Mouse (Mus musculus) hindbrain, embryonic 13.5 days (tissue): ENCODE data around the gene Dstyk. TPM values are rescaled to one million over a fixed set of nuclear protein-coding genes. Genes with fewer than 3 reads are reported as not detected.

ENCODE experiments used
- ATAC-seq: fragments of 200-750 bp; cut with Nextera tagmentation; 2 replicates; pipeline ENCODE4 v1.8.0; 2017; ENCODE audit warnings: moderate TSS enrichment; ENCODE audit not compliant: low FRiP score
- H3K27ac ChIP-seq: fragments of 300-500 bp; sonication (generic); 2 replicates; pipeline ENCODE4 v1.5.1; 2015; ENCODE audit warnings: inconsistent platforms, mild to moderate bottlenecking, moderate library complexity
- H3K27me3 ChIP-seq: fragments of 300-500 bp; sonication (generic); 2 replicates; pipeline ENCODE4 v1.6.1; 2015; ENCODE audit warnings: mild to moderate bottlenecking, inconsistent platforms
- H3K36me3 ChIP-seq: fragments of 300-500 bp; sonication (generic); 2 replicates; pipeline ENCODE4 v1.6.1; 2015; ENCODE audit warnings: mild to moderate bottlenecking, inconsistent platforms
- H3K4me1 ChIP-seq: fragments of 300-500 bp; sonication (generic); replicated peaks from 2 replicates; pipeline ENCODE4 v1.6.1; 2015; ENCODE audit warnings: inconsistent platforms
- H3K4me2 ChIP-seq: fragments of 300-500 bp; sonication (generic); 2 replicates; pipeline ENCODE4 v1.6.1; 2015; ENCODE audit warnings: inconsistent platforms, mild to moderate bottlenecking, moderate library complexity
- H3K4me3 ChIP-seq: fragments of 300-500 bp; sonication (generic); 2 replicates; pipeline ENCODE4 v1.5.1; 2015; ENCODE audit warnings: mild to moderate bottlenecking, inconsistent platforms
- H3K9ac ChIP-seq: fragments of 300-500 bp; sonication (generic); 2 replicates; pipeline ENCODE4 v1.6.1; 2015; ENCODE audit warnings: mild to moderate bottlenecking, inconsistent platforms
- H3K9me3 ChIP-seq: fragments of 300-500 bp; sonication (generic); 2 replicates; pipeline ENCODE4 v1.6.1; 2016; ENCODE audit warnings: inconsistent platforms
- WGBS: fragments of 180-500 bp; shearing (Covaris S2); methylation state at CpG from one replicate; pipeline ENCODE4 v1.1.7; 2015; 5-methylcytosine and 5-hydroxymethylcytosine counted together
- polyA plus RNA-seq: library from polyadenylated mRNA; unstranded; fragments of >200 nt; fragmentation: Nextera tagmentation; extraction: Ambion mirVana; gene quantifications from 2 replicates; pipeline ENCODE4 v1.2.1, GENCODE M21; 2015

Dstyk gene
- 10.0 and 10.3 TPM in 2 replicates for polyA plus RNA-seq

GRCm38 (mm10) chr1:132417319-132418251 lies at the start of gene Dstyk:
TSS of gene Dstyk (plus strand) at chr1:132417555.
- ATAC-seq, result peak; percentile 98
- Histone ChIP-seq H3K9ac (peak within 1 kb of the TSS; percentile 84), H3K4me2 (peak within 1 kb of the TSS; percentile 73), H3K27ac (peak within 1 kb of the TSS; percentile 92), H3K27me3 (no peaks in the 10 kb centered on the region), H3K36me3 (no peaks in the 10 kb centered on the region), H3K4me1 (peaks cover 27% of the 10 kb centered on the region), H3K9me3 (no peaks in the 10 kb centered on the region), H3K4me3 (peak within 1 kb of the TSS; percentile 56)
- WGBS, result under 1% methylated on average over 72 of the region's 85 CpGs

- ATAC-seq, result peak; percentile 68
- 0 out of 2 replicates have a peak overlapping the region, but pooled peaks have one; percentile 40 for H3K27ac ChIP-seq
These were observed 49.5 kb upstream of the Dstyk start for GRCm38 (mm10) chr1:132367692-132368506.

GRCm38 (mm10) chr1:132370681-132371173 lies 46.6 kb upstream of the Dstyk start:
- Histone ChIP-seq H3K27me3 (no peaks in the 10 kb centered on the region), H3K36me3 (peaks cover 9% of the 10 kb centered on the region; the same call in 1 of the 2 replicates), H3K4me2 (no peak overlapping the region), H3K4me3 (no peak overlapping the region), H3K4me1 (peaks cover 78% of the 10 kb centered on the region), H3K9me3 (no peaks in the 10 kb centered on the region), H3K27ac (peak overlapping the region; percentile 55; the same call in 1 of the 2 replicates), H3K9ac (no peak overlapping the region)
- no peak for ATAC-seq
- 79% methylated on average over 9 of the region's 9 CpGs for WGBS

More at GRCm38 (mm10) chr1:132367692-132368506, 49.5 kb upstream of the Dstyk start:
- H3K9me3 ChIP-seq, result no peaks in the 10 kb centered on the region
- H3K4me1 ChIP-seq, result peaks cover 59% of the 10 kb centered on the region
- H3K4me3 ChIP-seq, result no peak overlapping the region
- no peak overlapping the region for H3K4me2 ChIP-seq
- H3K36me3 ChIP-seq, result peaks cover 17% of the 10 kb centered on the region
- 35% methylated on average over 7 of the region's 7 CpGs for WGBS
- H3K27me3 ChIP-seq, result no peaks in the 10 kb centered on the region
- H3K9ac ChIP-seq, result no peak overlapping the region

- Histone ChIP-seq H3K9ac (peak overlapping the region; percentile 31; the same call in 1 of the 2 replicates), H3K4me1 (peaks cover 76% of the 10 kb centered on the region), H3K27ac (peak overlapping the region; percentile 77), H3K9me3 (no peaks in the 10 kb centered on the region), H3K36me3 (peaks cover 9% of the 10 kb centered on the region; the same call in 1 of the 2 replicates), H3K4me3 (no peak overlapping the region), H3K27me3 (no peaks in the 10 kb centered on the region), H3K4me2 (no peak overlapping the region)
- 36% methylated on average over 8 of the region's 8 CpGs for WGBS
- no peak for ATAC-seq
These were observed 45.9 kb upstream of the Dstyk start for GRCm38 (mm10) chr1:132371298-132372081.

- peak overlapping the region; percentile 51 for H3K9ac ChIP-seq
- no peak for ATAC-seq
- 0 out of 2 replicates have a peak overlapping the region, but pooled peaks have one; percentile 4 for H3K4me2 ChIP-seq
- peaks cover 9% of the 10 kb centered on the region; the same call in 1 of the 2 replicates for H3K36me3 ChIP-seq
- H3K27ac ChIP-seq, result peak overlapping the region; percentile 79
- no peaks in the 10 kb centered on the region for H3K27me3 ChIP-seq
- H3K4me3 ChIP-seq, result no peak overlapping the region
- H3K4me1 ChIP-seq, result peaks cover 75% of the 10 kb centered on the region
- no peaks in the 10 kb centered on the region for H3K9me3 ChIP-seq
- 58% methylated on average over 5 of the region's 5 CpGs for WGBS
These were observed 45.0 kb upstream of the Dstyk start for GRCm38 (mm10) chr1:132372354-132372753.

GRCm38 (mm10) chr1:132372896-132373534 lies 44.3 kb upstream of the Dstyk start:
- no peaks in the 10 kb centered on the region for H3K9me3 ChIP-seq
- no peak overlapping the region for H3K4me3 ChIP-seq
- H3K4me1 ChIP-seq, result peaks cover 72% of the 10 kb centered on the region
- no peaks in the 10 kb centered on the region for H3K27me3 ChIP-seq
- ATAC-seq, result no peak
- WGBS, result 79% methylated on average over 6 of the region's 6 CpGs
- peak overlapping the region; percentile 79 for H3K27ac ChIP-seq
- peak overlapping the region; percentile 51 for H3K9ac ChIP-seq
- peaks cover 14% of the 10 kb centered on the region; the same call in 1 of the 2 replicates for H3K36me3 ChIP-seq
- no peak overlapping the region for H3K4me2 ChIP-seq

- no peaks in the 10 kb centered on the region for H3K9me3 ChIP-seq
- no peaks in the 10 kb centered on the region for H3K27me3 ChIP-seq
- ATAC-seq, result peak; percentile 25
- no peak overlapping the region for H3K4me2 ChIP-seq
- H3K27ac ChIP-seq, result peak overlapping the region; percentile 71
- H3K36me3 ChIP-seq, result peaks cover 24% of the 10 kb centered on the region
- WGBS, result 44% methylated on average over 5 of the region's 5 CpGs
- H3K9ac ChIP-seq, result 0 out of 2 replicates have a peak overlapping the region, but pooled peaks have one; percentile 6
- no peak overlapping the region for H3K4me3 ChIP-seq
- H3K4me1 ChIP-seq, result peaks cover 73% of the 10 kb centered on the region
These were observed 43.0 kb upstream of the Dstyk start for GRCm38 (mm10) chr1:132374140-132374872.

GRCm38 (mm10) chr1:132374873-132375244 lies 42.5 kb upstream of the Dstyk start:
- Histone ChIP-seq H3K36me3 (peaks cover 26% of the 10 kb centered on the region), H3K9me3 (no peaks in the 10 kb centered on the region), H3K4me2 (no peak overlapping the region), H3K4me1 (peaks cover 74% of the 10 kb centered on the region), H3K27ac (peak overlapping the region; percentile 71), H3K4me3 (no peak overlapping the region), H3K9ac (peak overlapping the region; percentile 14; the same call in 1 of the 2 replicates), H3K27me3 (no peaks in the 10 kb centered on the region)
- ATAC-seq, result no peak
- 77% methylated on average over 3 of the region's 3 CpGs for WGBS

- WGBS, result 27% methylated on average over 4 of the region's 4 CpGs
- peaks cover 73% of the 10 kb centered on the region for H3K4me1 ChIP-seq
- no peak for ATAC-seq
These were observed 42.1 kb upstream of the Dstyk start for GRCm38 (mm10) chr1:132375256-132375655.

GRCm38 (mm10) chr1:132376211-132377054 lies 40.9 kb upstream of the Dstyk start:
- no peak overlapping the region for H3K4me3 ChIP-seq
- ATAC-seq, result no peak
- 77% methylated on average over 8 of the region's 8 CpGs for WGBS
- peak overlapping the region; percentile 40 for H3K27ac ChIP-seq
- no peak overlapping the region for H3K4me2 ChIP-seq
- no peaks in the 10 kb centered on the region for H3K9me3 ChIP-seq
- no peaks in the 10 kb centered on the region for H3K27me3 ChIP-seq
- peaks cover 36% of the 10 kb centered on the region for H3K36me3 ChIP-seq
- peaks cover 69% of the 10 kb centered on the region for H3K4me1 ChIP-seq
- 0 out of 2 replicates have a peak overlapping the region, but pooled peaks have one; percentile 3 for H3K9ac ChIP-seq

More at GRCm38 (mm10) chr1:132375256-132375655, 42.1 kb upstream of the Dstyk start:
- no peaks in the 10 kb centered on the region for H3K9me3 ChIP-seq
- H3K4me3 ChIP-seq, result no peak overlapping the region
- H3K36me3 ChIP-seq, result peaks cover 26% of the 10 kb centered on the region
- H3K27me3 ChIP-seq, result no peaks in the 10 kb centered on the region
- H3K9ac ChIP-seq, result peak overlapping the region; percentile 14; the same call in 1 of the 2 replicates
- no peak overlapping the region for H3K4me2 ChIP-seq
- peak overlapping the region; percentile 71 for H3K27ac ChIP-seq
